Mouse (Mus musculus) kidney, postnatal 36 days (tissue): ENCODE data around the gene Abcc3.
A peak's percentile ranks its signal among the peaks of the same experiment; 100 is the strongest.

Experiments used
- DNase-seq, 2 experiments: peaks; one replicate each; pipeline ENCODE4 v3.0.0; 2021 to 2022; ENCODE audit warnings: mixed read lengths in 2 of 2

Abcc3 gene

GRCm38 (mm10) chr11:94322636-94323035, 70.2 kb downstream of the Abcc3 start:
- DNase-seq, result no peak

GRCm38 (mm10) chr11:94321931-94322400, 70.8 kb downstream of the Abcc3 start, which contains the start of gene Luc7l3:
Luc7l3 (minus strand) TSS chr11:94321988.
- peak; percentile 95 to 98 for DNase-seq

GRCm38 (mm10) chr11:94320969-94321930, 71.5 kb downstream of the Abcc3 start:
- DNase-seq, result peak; percentile 55 to 72

- no peak for DNase-seq
Measured at GRCm38 (mm10) chr11:94318056-94318455, 74.7 kb downstream of the Abcc3 start.

GRCm38 (mm10) chr11:94317515-94317914, 75.3 kb downstream of the Abcc3 start:
- no peak for DNase-seq

- DNase-seq, result no peak
Measured at GRCm38 (mm10) chr11:94317014-94317413, 75.8 kb downstream of the Abcc3 start.

GRCm38 (mm10) chr11:94316528-94316927, 76.3 kb downstream of the Abcc3 start:
- DNase-seq, result no peak

GRCm38 (mm10) chr11:94315308-94315707, 77.5 kb downstream of the Abcc3 start:
- DNase-seq, result no peak

GRCm38 (mm10) chr11:94314098-94314652, 78.6 kb downstream of the Abcc3 start:
- no peak for DNase-seq

- no peak for DNase-seq
Measured at GRCm38 (mm10) chr11:94312733-94313132, 80.1 kb downstream of the Abcc3 start.

GRCm38 (mm10) chr11:94294996-94295845, 97.6 kb downstream of the Abcc3 start:
- no peak for DNase-seq
